9 mouse cellular contexts compared by ENCODE assay signal in the genomic region with DNA sequence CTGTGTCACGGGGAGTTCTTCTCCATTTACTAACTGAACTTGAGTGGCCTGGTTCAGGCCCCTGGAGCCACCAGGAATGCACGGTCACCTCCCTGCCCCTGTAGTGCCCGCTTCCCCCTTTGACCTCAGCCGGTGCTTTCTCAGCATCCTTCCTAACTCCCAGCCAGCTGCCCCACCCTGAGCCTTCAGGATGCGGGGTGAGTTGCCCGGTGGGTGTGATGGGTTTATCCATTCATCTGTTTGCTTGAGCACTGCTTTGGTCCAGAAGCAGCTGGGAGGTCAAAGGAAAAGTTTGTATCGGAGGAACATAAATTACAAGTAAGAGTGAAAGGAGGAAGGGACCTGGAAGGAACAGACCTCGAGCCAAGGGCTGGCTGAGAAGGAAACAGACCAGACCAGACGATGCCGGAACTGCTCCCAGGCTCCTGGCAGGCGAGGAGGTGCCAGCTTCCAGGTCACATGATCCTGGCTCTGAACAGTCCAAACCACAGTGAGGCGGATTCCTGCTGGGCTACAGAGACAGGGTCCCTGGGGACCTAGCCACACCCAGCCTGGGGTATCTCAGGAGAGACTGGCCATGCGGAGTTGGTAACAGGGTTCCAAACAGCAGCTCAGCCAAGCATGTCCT. TPM values are rescaled to one million over a fixed set of nuclear protein-coding genes. Genes with fewer than 3 reads are reported as not detected.
DNase-seq lines count a peak whose midpoint lies in the region; ATAC-seq and TF ChIP-seq lines count a peak whose summit lies in the region.
"Had no signal": no experiment of that assay in that cellular context is flagged by ENCODE, and none has a peak within 500 bp of the region (broad histone marks: within the 10 kb centered on the region; RNA-seq: fewer than 3 reads in every experiment).

No protein-coding gene starts in this region.

- 39% methylated on average over 13 of the region's 13 CpGs for WGBS in hindbrain, postnatal 0 days
- 64% methylated on average over 13 of the region's 13 CpGs for WGBS in hindbrain, embryonic 13.5 days
- WGBS in lung, embryonic 14.5 days: 16% methylated on average over 13 of the region's 13 CpGs

- H3K4me3 ChIP-seq in hindbrain, postnatal 0 days (ENCODE audit: low read length): no peak overlapping the region
- H3K4me3 ChIP-seq in hindbrain, embryonic 13.5 days: no peak overlapping the region
- H3K4me3 ChIP-seq in lung, embryonic 14.5 days (ENCODE audit: low read depth, low read length): no peak overlapping the region
- H3K4me3 ChIP-seq: hindbrain, embryonic 15.5 days had no signal

- no peaks in the 10 kb centered on the region; the same call in 1 of the 2 replicates for H3K4me1 ChIP-seq in hindbrain, postnatal 0 days (ENCODE audit: insufficient read depth, low read length)
- peaks cover 14% of the 10 kb centered on the region for H3K4me1 ChIP-seq in hindbrain, embryonic 13.5 days (replicated peaks)
- H3K4me1 ChIP-seq in lung, embryonic 14.5 days (ENCODE audit: insufficient read depth): peaks cover 45% of the 10 kb centered on the region

- TF ChIP-seq CTCF in hindbrain, postnatal 0 days (IDR thresholded peaks at IDR 0.05; ENCODE audit: low read depth): no peak
- no peak for TF ChIP-seq CTCF in lung, embryonic 14.5 days (IDR thresholded peaks at IDR 0.05; ENCODE audit: low read depth)

- no peaks in the 10 kb centered on the region for H3K27me3 ChIP-seq in hindbrain, postnatal 0 days (ENCODE audit: insufficient read depth, low read length)
- peaks cover 6% of the 10 kb centered on the region; the same call in 1 of the 2 replicates for H3K27me3 ChIP-seq in hindbrain, embryonic 13.5 days
- no peaks in the 10 kb centered on the region for H3K27me3 ChIP-seq in lung, embryonic 14.5 days (ENCODE audit: insufficient read depth, low read length)
- H3K27me3 ChIP-seq: hindbrain, embryonic 15.5 days had no signal

- no peaks in the 10 kb centered on the region for H3K36me3 ChIP-seq in hindbrain, postnatal 0 days (ENCODE audit: insufficient read depth, low read length)
- no peaks in the 10 kb centered on the region for H3K36me3 ChIP-seq in hindbrain, embryonic 13.5 days
- H3K36me3 ChIP-seq in lung, embryonic 14.5 days (ENCODE audit: insufficient read depth): no peaks in the 10 kb centered on the region
- H3K36me3 ChIP-seq: hindbrain, embryonic 15.5 days had no signal

- peak; percentile 72 for DNase-seq in hindbrain, postnatal 0 days (ENCODE audit: low spot score)
- DNase-seq in cerebellum, adult 9-10 months: peak; percentile 78
- DNase-seq in kidney, postnatal 10 days: peak; percentile 80
- DNase-seq in lung, embryonic 14.5 days: peak; percentile 63
- no peak for DNase-seq in urinary bladder, adult 2 months (ENCODE audit: low spot score)
- no peak for DNase-seq in urinary bladder, postnatal 10 days (ENCODE audit: low spot score)

- 0 out of 2 replicates have a peak overlapping the region, but pooled peaks have one; percentile 1 for H3K27ac ChIP-seq in hindbrain, postnatal 0 days
- no peak overlapping the region for H3K27ac ChIP-seq in hindbrain, embryonic 13.5 days
- H3K27ac ChIP-seq in lung, embryonic 14.5 days (ENCODE audit: low read depth): peak overlapping the region; percentile 65; the same call in 1 of the 2 replicates
- H3K27ac ChIP-seq: hindbrain, embryonic 15.5 days had no signal

- H3K9ac ChIP-seq in hindbrain, postnatal 0 days (replicated peaks; ENCODE audit: low read length): no peak overlapping the region
- no peak overlapping the region for H3K9ac ChIP-seq in hindbrain, embryonic 13.5 days
- H3K9ac ChIP-seq in lung, embryonic 14.5 days: no peak overlapping the region; the same call in 1 of the 2 replicates
- H3K9ac ChIP-seq: hindbrain, embryonic 15.5 days had no signal

- no peak overlapping the region for H3K4me2 ChIP-seq in hindbrain, postnatal 0 days (ENCODE audit: low read depth, low read length)
- H3K4me2 ChIP-seq in hindbrain, embryonic 13.5 days: no peak overlapping the region
- H3K4me2 ChIP-seq in lung, embryonic 14.5 days: peak overlapping the region; percentile 31; the same call in 1 of the 2 replicates
- H3K4me2 ChIP-seq: hindbrain, embryonic 15.5 days had no signal

- no peaks in the 10 kb centered on the region for H3K9me3 ChIP-seq in hindbrain, postnatal 0 days (ENCODE audit: low read length)
- H3K9me3 ChIP-seq in hindbrain, embryonic 13.5 days: no peaks in the 10 kb centered on the region
- no peaks in the 10 kb centered on the region for H3K9me3 ChIP-seq in lung, embryonic 14.5 days (ENCODE audit: low read depth, low read length)
- H3K9me3 ChIP-seq: hindbrain, embryonic 15.5 days had no signal

- peak; percentile 64 for ATAC-seq in hindbrain, postnatal 0 days
- ATAC-seq in hindbrain, embryonic 13.5 days (ENCODE audit: low FRiP score): no peak
- ATAC-seq in granulocyte monocyte progenitor cell, adult 5-6 weeks (replicated peaks; ENCODE audit: poor library complexity, severe bottlenecking): peak; percentile 63
- peak; percentile 57; the same call in 1 of the 2 replicates for ATAC-seq in lung, embryonic 14.5 days (ENCODE audit: insufficient read depth)

RNA-seq across cellular contexts. Expression of gene Cmklr1, which starts 16.1 kb away (rescaled TPM):
- total RNA-seq in hindbrain, postnatal 0 days (2014; rRNA removed): 4.8 and 9.7 TPM in 2 replicates
- 0.91 and 1.6 TPM in 2 replicates for polyA plus RNA-seq in hindbrain, postnatal 0 days (2015; fragmentation: Nextera tagmentation; extraction: Ambion mirVana)
- 1.2 and 1.8 TPM in 2 replicates for polyA plus RNA-seq in hindbrain, embryonic 13.5 days (2015; fragmentation: Nextera tagmentation; extraction: Ambion mirVana)
- total RNA-seq in granulocyte monocyte progenitor cell, adult 5-6 weeks (2014; fragmentation: Nextera tagmentation): 1.7 TPM in 1 of 2 replicates, not detected in the other
- total RNA-seq in granulocyte monocyte progenitor cell, adult 5-6 weeks (2017): not detected in 2 replicates
- 8.3 and 11.1 TPM in 2 replicates for polyA plus RNA-seq in lung, embryonic 14.5 days (2014; fragmentation: Nextera tagmentation; extraction: Ambion mirVana)
- polyA plus RNA-seq in urinary bladder, adult 2 months (2012; rRNA removed): 10.0 and 12.2 TPM in 2 replicates

Comparison
In these comparisons a context has a peak if more than half of its experiments do, and no peak if none do; other contexts are left out.
1. DNase-seq: peak in hindbrain, postnatal 0 days (single experiment), cerebellum, adult 9-10 months (single experiment), kidney, postnatal 10 days (single experiment) and lung, embryonic 14.5 days (single experiment); none in urinary bladder, adult 2 months (single experiment) and urinary bladder, postnatal 10 days (single experiment).